Mouse (Mus musculus) erythroblast, embryonic 14.5 days (primary cell): ENCODE data around the gene Fam186b.

Experiments used
- GATA1 ChIP-seq: IDR thresholded peaks from 2 replicates; pipeline ENCODE4 v1.6.1; 2012; ENCODE audit warnings: low read length, inconsistent platforms, mixed read lengths
- TAL1 ChIP-seq: IDR thresholded peaks from 3 replicates; pipeline ENCODE4 v1.6.1; 2012; ENCODE audit warnings: low read length, inconsistent platforms, mixed read lengths

GRCm38 (mm10) chr15:99253772-99254171 is 41.9 kb downstream of the Fam186b start:
- TF ChIP-seq GATA1 (no peak), TAL1 (no peak)
